ENCODE assay signal across 22 mouse cellular contexts in genomic region chr2:160656234-160656633, GRCm38 (mm10).
"Had no signal": no experiment of that assay in that cellular context is flagged by ENCODE, and none has a peak within 500 bp of the region (broad histone marks: within the 10 kb centered on the region; RNA-seq: fewer than 3 reads in every experiment).

No protein-coding gene starts in this region.

- H3K9me3 ChIP-seq: limb, embryonic 10.5 days; limb, embryonic 13.5 days; lung, embryonic 15.5 days; megakaryocyte, embryonic 14.5 days; midbrain, embryonic 10.5 days; midbrain, embryonic 13.5 days had no signal

- DNase-seq: kidney, adult 18-20 months; kidney, adult 9 months; kidney, postnatal 36 days; lung, adult 18-20 months; lung, postnatal 10 days; lung, postnatal 36 days; right cerebral cortex, adult 18-20 months; right cerebral cortex, postnatal 14 days; right cerebral cortex, postnatal 4 days; thymus, adult 2 months; thymus, postnatal 14 days; thymus, postnatal 4 days had no signal

- H3K27ac ChIP-seq: kidney, postnatal 0 days; limb, embryonic 10.5 days; limb, embryonic 13.5 days; lung, embryonic 15.5 days; midbrain, embryonic 10.5 days; midbrain, embryonic 13.5 days; stomach, postnatal 0 days had no signal

- ATAC-seq: intestine, embryonic 16.5 days; midbrain, embryonic 13.5 days; midbrain, embryonic 16.5 days had no signal

- H3K4me1 ChIP-seq: limb, embryonic 10.5 days had no signal

- H3K27me3 ChIP-seq: limb, embryonic 13.5 days; lung, embryonic 15.5 days; megakaryocyte, embryonic 14.5 days; midbrain, embryonic 13.5 days had no signal

- H3K4me2 ChIP-seq: limb, embryonic 13.5 days; lung, embryonic 15.5 days; midbrain, embryonic 13.5 days had no signal

- H3K4me3 ChIP-seq: limb, embryonic 10.5 days; limb, embryonic 13.5 days; lung, embryonic 15.5 days; megakaryocyte, embryonic 14.5 days; midbrain, embryonic 10.5 days; midbrain, embryonic 13.5 days had no signal

- H3K9ac ChIP-seq: limb, embryonic 13.5 days; lung, embryonic 15.5 days; midbrain, embryonic 13.5 days had no signal
